7 mouse cellular contexts compared by ENCODE assay signal in the genomic region with DNA sequence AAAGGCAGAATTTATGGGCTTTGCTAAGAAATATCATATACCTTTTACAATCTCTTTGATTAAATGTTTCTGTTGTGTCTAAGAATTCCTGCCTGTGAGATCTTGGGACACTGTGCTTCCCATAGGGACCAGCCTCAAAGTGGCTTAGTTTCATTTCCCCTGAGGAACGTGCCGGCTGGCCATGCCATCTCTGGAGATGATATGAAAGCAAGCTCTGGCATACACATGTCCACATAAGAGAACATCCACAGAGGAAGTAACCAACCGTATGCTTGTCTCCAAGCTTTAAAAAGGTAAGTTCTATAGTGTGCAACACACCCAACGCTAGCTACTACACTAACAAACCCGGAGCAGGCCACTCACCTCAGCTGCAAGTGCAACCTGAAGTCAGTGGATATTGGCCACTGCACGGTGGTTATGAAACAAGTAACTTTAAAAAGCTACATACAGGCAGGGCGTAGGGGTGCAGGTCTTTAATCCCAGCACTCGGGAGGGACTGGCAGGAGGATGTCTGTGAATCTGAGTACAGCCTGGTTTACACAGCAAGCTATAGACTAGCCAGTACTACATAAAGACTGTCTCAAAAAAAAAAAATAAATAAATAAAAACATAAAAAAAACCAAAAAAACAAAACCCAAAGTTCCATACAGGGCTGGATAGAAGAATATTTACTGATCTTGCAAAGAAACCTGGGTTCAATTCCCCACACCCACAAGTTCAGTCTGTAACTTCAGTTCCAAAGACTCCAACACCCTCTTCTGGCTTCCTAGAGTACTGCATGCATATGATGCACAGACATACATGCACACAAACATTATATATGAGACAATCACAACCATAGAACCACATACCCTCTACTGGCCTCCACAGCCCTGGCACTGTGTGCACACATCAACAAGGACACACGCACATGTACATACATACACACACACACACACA. TPM values are rescaled to one million over a fixed set of nuclear protein-coding genes. Genes with fewer than 3 reads are reported as not detected.
DNase-seq lines count a peak whose midpoint lies in the region; ATAC-seq and TF ChIP-seq lines count a peak whose summit lies in the region.

No protein-coding gene starts in this region.

- no peak overlapping the region for H3K9ac ChIP-seq in kidney, postnatal 0 days (ENCODE audit: low read depth, low read length)
- no peak overlapping the region for H3K9ac ChIP-seq in hindbrain, postnatal 0 days (replicated peaks; ENCODE audit: low read length)
- no peak overlapping the region for H3K9ac ChIP-seq in midbrain, embryonic 14.5 days (replicated peaks; ENCODE audit: low read length)

- no peak for ATAC-seq in kidney, postnatal 0 days (replicated peaks; ENCODE audit: low FRiP score, low read depth)
- no peak for ATAC-seq in hindbrain, postnatal 0 days
- ATAC-seq in midbrain, embryonic 14.5 days (ENCODE audit: low FRiP score, low TSS enrichment), result no peak

- peak; percentile 33; the same call in 1 of the 2 replicates for TF ChIP-seq CTCF in kidney, postnatal 0 days (IDR thresholded peaks at IDR 0.05; ENCODE audit: low read depth)
- peak; percentile 42 for TF ChIP-seq CTCF in hindbrain, postnatal 0 days (IDR thresholded peaks at IDR 0.05; ENCODE audit: low read depth)

- H3K27ac ChIP-seq in kidney, postnatal 0 days, result peak overlapping the region; percentile 58
- no peak overlapping the region for H3K27ac ChIP-seq in hindbrain, postnatal 0 days
- 0 out of 2 replicates have a peak overlapping the region, but pooled peaks have one; percentile 20 for H3K27ac ChIP-seq in midbrain, embryonic 14.5 days (replicated peaks; ENCODE audit: low read depth, low read length)

- no peaks in the 10 kb centered on the region for H3K9me3 ChIP-seq in kidney, postnatal 0 days (replicated peaks; ENCODE audit: low read length)
- no peaks in the 10 kb centered on the region for H3K9me3 ChIP-seq in hindbrain, postnatal 0 days (ENCODE audit: low read length)
- H3K9me3 ChIP-seq in midbrain, embryonic 14.5 days (ENCODE audit: control insufficient read depth, low read length), result no peaks in the 10 kb centered on the region

- H3K4me1 ChIP-seq in kidney, postnatal 0 days (replicated peaks; ENCODE audit: insufficient read depth, low read length), result peaks cover 25% of the 10 kb centered on the region; the same call in 1 of the 2 replicates
- H3K4me1 ChIP-seq in hindbrain, postnatal 0 days (ENCODE audit: insufficient read depth, low read length), result peaks cover 19% of the 10 kb centered on the region
- peaks cover 24% of the 10 kb centered on the region for H3K4me1 ChIP-seq in midbrain, embryonic 14.5 days (ENCODE audit: control insufficient read depth, insufficient read depth, low read length)

- no peak for DNase-seq in kidney, postnatal 0 days (ENCODE audit: low spot score)
- DNase-seq in kidney, adult 11 months, result no peak
- DNase-seq in WW6 (ENCODE audit: low read depth, low spot score), result peak; percentile 45
- DNase-seq in hindbrain, postnatal 0 days (ENCODE audit: low spot score), result no peak
- DNase-seq in midbrain, embryonic 14.5 days, result no peak
- DNase-seq in adrenal gland, postnatal 25 days, result no peak
- DNase-seq in retina, postnatal 1 day, result no peak

- 59% methylated on average over 9 of the region's 9 CpGs for WGBS in kidney, postnatal 0 days
- WGBS in hindbrain, postnatal 0 days, result 81% methylated on average over 9 of the region's 9 CpGs
- WGBS in midbrain, embryonic 14.5 days, result 87% methylated on average over 9 of the region's 9 CpGs

- no peak overlapping the region for H3K4me3 ChIP-seq in kidney, postnatal 0 days (replicated peaks; ENCODE audit: low read depth, low read length)
- no peak overlapping the region for H3K4me3 ChIP-seq in hindbrain, postnatal 0 days (ENCODE audit: low read length)
- no peak overlapping the region for H3K4me3 ChIP-seq in midbrain, embryonic 14.5 days (replicated peaks; ENCODE audit: low read depth, low read length)

- no peaks in the 10 kb centered on the region for H3K27me3 ChIP-seq in kidney, postnatal 0 days (ENCODE audit: insufficient read depth, low read length)
- no peaks in the 10 kb centered on the region for H3K27me3 ChIP-seq in hindbrain, postnatal 0 days (ENCODE audit: insufficient read depth, low read length)
- no peaks in the 10 kb centered on the region for H3K27me3 ChIP-seq in midbrain, embryonic 14.5 days (ENCODE audit: control insufficient read depth, insufficient read depth, low read length)

- H3K4me2 ChIP-seq in kidney, postnatal 0 days (ENCODE audit: low read length), result no peak overlapping the region
- no peak overlapping the region for H3K4me2 ChIP-seq in hindbrain, postnatal 0 days (ENCODE audit: low read depth, low read length)
- no peak overlapping the region for H3K4me2 ChIP-seq in midbrain, embryonic 14.5 days (ENCODE audit: low read length)

- no peaks in the 10 kb centered on the region for H3K36me3 ChIP-seq in kidney, postnatal 0 days (ENCODE audit: insufficient read depth, low read length)
- no peaks in the 10 kb centered on the region for H3K36me3 ChIP-seq in hindbrain, postnatal 0 days (ENCODE audit: insufficient read depth, low read length)
- H3K36me3 ChIP-seq in midbrain, embryonic 14.5 days (ENCODE audit: control insufficient read depth, insufficient read depth, low read length), result no peaks in the 10 kb centered on the region

RNA-seq across cellular contexts. Expression of a gene that starts 19.5 kb away (rescaled TPM):
- 19.6 and 20.4 TPM in 2 replicates for polyA plus RNA-seq in kidney, postnatal 0 days (2015; fragmentation: Nextera tagmentation; extraction: Ambion mirVana)
- 73.4 and 89.6 TPM in 2 replicates for total RNA-seq in hindbrain, postnatal 0 days (2014; rRNA removed)
- 10.3 and 10.5 TPM in 2 replicates for polyA plus RNA-seq in hindbrain, postnatal 0 days (2015; fragmentation: Nextera tagmentation; extraction: Ambion mirVana)
- 11.7 and 12.9 TPM in 2 replicates for polyA plus RNA-seq in midbrain, embryonic 14.5 days (2014; fragmentation: Nextera tagmentation; extraction: Ambion mirVana)
- total RNA-seq in adrenal gland, postnatal 25 days (2021), result 170 and 180 TPM in 2 replicates

RNA-seq across cellular contexts. Expression of a gene that starts 37.0 kb away (rescaled TPM):
- polyA plus RNA-seq in kidney, postnatal 0 days (2015; fragmentation: Nextera tagmentation; extraction: Ambion mirVana), result 258 and 263 TPM in 2 replicates
- 124 and 146 TPM in 2 replicates for total RNA-seq in hindbrain, postnatal 0 days (2014; rRNA removed)
- polyA plus RNA-seq in hindbrain, postnatal 0 days (2015; fragmentation: Nextera tagmentation; extraction: Ambion mirVana), result 235 TPM in 2 replicates
- polyA plus RNA-seq in midbrain, embryonic 14.5 days (2014; fragmentation: Nextera tagmentation; extraction: Ambion mirVana), result 240 and 274 TPM in 2 replicates
- total RNA-seq in adrenal gland, postnatal 25 days (2021), result 86.4 and 87.9 TPM in 2 replicates

RNA-seq across cellular contexts. Expression of a gene that starts 55.3 kb away (rescaled TPM):
- 3.4 and 3.6 TPM in 2 replicates for polyA plus RNA-seq in kidney, postnatal 0 days (2015; fragmentation: Nextera tagmentation; extraction: Ambion mirVana)
- 18.1 and 19.9 TPM in 2 replicates for total RNA-seq in hindbrain, postnatal 0 days (2014; rRNA removed)
- 3.4 and 3.6 TPM in 2 replicates for polyA plus RNA-seq in hindbrain, postnatal 0 days (2015; fragmentation: Nextera tagmentation; extraction: Ambion mirVana)
- 6.6 and 9.3 TPM in 2 replicates for polyA plus RNA-seq in midbrain, embryonic 14.5 days (2014; fragmentation: Nextera tagmentation; extraction: Ambion mirVana)
- 31.7 and 32.3 TPM in 2 replicates for total RNA-seq in adrenal gland, postnatal 25 days (2021)
